Mouse (Mus musculus) intestine, postnatal 0 days (tissue): ENCODE results near the gene Nos1ap. TPM values are rescaled to one million over a fixed set of nuclear protein-coding genes. Genes with fewer than 3 reads are reported as not detected.

Experiments
- ATAC-seq: fragments of 200-750 bp; cut with Nextera tagmentation; 2 replicates; pipeline ENCODE4 v1.8.0; 2017; ENCODE audit warnings: mild to moderate bottlenecking, moderate TSS enrichment, moderate library complexity
- H3K27ac ChIP-seq: fragments of 300-500 bp; sonication (generic); 2 replicates; pipeline ENCODE4 v1.5.1; 2014; ENCODE audit warnings: mild to moderate bottlenecking, low read depth, low read length, moderate library complexity
- H3K27me3 ChIP-seq: fragments of 300-500 bp; sonication (generic); replicated peaks from 2 replicates; pipeline ENCODE4 v1.6.1; 2014; ENCODE audit warnings: low read length, mixed read lengths; ENCODE audit not compliant: control insufficient read depth, insufficient read depth
- H3K36me3 ChIP-seq: fragments of 300-500 bp; sonication (generic); 2 replicates; pipeline ENCODE4 v1.6.1; 2014; ENCODE audit warnings: mild to moderate bottlenecking, moderate library complexity; ENCODE audit not compliant: control insufficient read depth, insufficient read depth
- H3K4me1 ChIP-seq: fragments of 300-500 bp; sonication (generic); replicated peaks from 2 replicates; pipeline ENCODE4 v1.6.1; 2014; ENCODE audit warnings: antibody characterized with exemption, low read length, mixed read lengths; ENCODE audit not compliant: control insufficient read depth, insufficient read depth
- H3K4me2 ChIP-seq: fragments of 300-500 bp; sonication (generic); replicated peaks from 2 replicates; pipeline ENCODE4 v1.6.1; 2014; ENCODE audit warnings: low read depth, mild to moderate bottlenecking, moderate library complexity
- H3K4me3 ChIP-seq: fragments of 300-500 bp; sonication (generic); 2 replicates; pipeline ENCODE4 v1.5.1; 2014; ENCODE audit warnings: low read depth, low read length
- H3K9ac ChIP-seq: fragments of 300-500 bp; sonication (generic); 2 replicates; pipeline ENCODE4 v1.6.1; 2014; ENCODE audit warnings: mild to moderate bottlenecking, low read depth, low read length
- H3K9me3 ChIP-seq: fragments of 300-500 bp; sonication (generic); 2 replicates; pipeline ENCODE4 v1.6.1; 2016; ENCODE audit warnings: mixed run types; ENCODE audit not compliant: control insufficient read depth
- CTCF ChIP-seq: sonication (generic); IDR thresholded peaks from 2 replicates; pipeline ENCODE4 v1.5.1; 2016; ENCODE audit warnings: low read depth, mild to moderate bottlenecking, control low read depth, antibody characterized with exemption, moderate library complexity
- WGBS: fragments of 180-500 bp; shearing (Covaris S2); extraction: QIAGEN DNeasy Blood & Tissue Kit; methylation state at CpG from one replicate; pipeline ENCODE4 v1.1.7; 2014; 5-methylcytosine and 5-hydroxymethylcytosine counted together
- polyA plus RNA-seq: library from polyadenylated mRNA; unstranded; fragments of >200 nt; fragmentation: Nextera tagmentation; extraction: Ambion mirVana; gene quantifications from 2 replicates; pipeline ENCODE4 v1.2.1, GENCODE M21; 2015

Gene Nos1ap
- polyA plus RNA-seq, 1 experiment from 2014 or later = 3.8 TPM

DNA sequence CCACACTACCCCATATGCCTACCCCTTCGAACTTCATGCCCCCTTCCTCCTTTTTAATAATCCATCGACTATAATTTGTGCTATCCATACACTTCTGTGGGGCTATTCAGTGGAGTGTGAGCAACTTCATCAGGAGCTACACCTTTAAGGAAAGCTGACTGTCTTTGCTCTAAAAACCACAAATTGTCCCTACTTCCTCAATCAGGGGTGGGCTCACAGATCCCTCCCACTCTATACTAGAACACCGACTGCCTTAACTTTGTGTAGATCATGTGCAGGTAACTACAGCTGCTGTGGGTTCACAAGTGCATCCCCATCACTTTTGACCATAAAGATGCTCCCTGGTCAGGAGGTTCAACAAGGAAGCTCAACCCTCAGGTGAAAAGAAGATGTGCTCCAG, 249.7 kb downstream of the Nos1ap start:
- TF ChIP-seq CTCF = no peak
- 93% methylated on average over 3 of the region's 3 CpGs for WGBS
- no peak for ATAC-seq

GRCm38 (mm10) chr1:170332775-170333174, 256.9 kb downstream of the Nos1ap start:
- Histone ChIP-seq H3K4me2 (no peak overlapping the region), H3K27me3 (no peaks in the 10 kb centered on the region), H3K9ac (no peak overlapping the region), H3K36me3 (no peaks in the 10 kb centered on the region; the same call in 1 of the 2 replicates), H3K4me3 (no peak overlapping the region), H3K27ac (no peak overlapping the region), H3K9me3 (no peaks in the 10 kb centered on the region), H3K4me1 (no peaks in the 10 kb centered on the region)
- peak; percentile 29 for TF ChIP-seq CTCF
- ATAC-seq = no peak
- 90% methylated on average over 4 of the region's 4 CpGs for WGBS

More for the DNA sequence above, 249.7 kb downstream of the Nos1ap start:
- no peak overlapping the region for H3K9ac ChIP-seq
- H3K4me1 ChIP-seq = no peaks in the 10 kb centered on the region
- no peaks in the 10 kb centered on the region for H3K27me3 ChIP-seq
- H3K4me3 ChIP-seq = no peak overlapping the region
- no peak overlapping the region for H3K27ac ChIP-seq
- H3K36me3 ChIP-seq = no peaks in the 10 kb centered on the region; the same call in 1 of the 2 replicates
- no peak overlapping the region for H3K4me2 ChIP-seq
- no peaks in the 10 kb centered on the region for H3K9me3 ChIP-seq

- Histone ChIP-seq H3K4me2 (no peak overlapping the region), H3K27me3 (no peaks in the 10 kb centered on the region), H3K4me3 (no peak overlapping the region), H3K9me3 (no peaks in the 10 kb centered on the region), H3K4me1 (no peaks in the 10 kb centered on the region), H3K36me3 (no peaks in the 10 kb centered on the region), H3K27ac (no peak overlapping the region), H3K9ac (no peak overlapping the region)
- ATAC-seq = no peak
- WGBS = 52% methylated on average over 6 of the region's 6 CpGs
- TF ChIP-seq CTCF = no peak
Measured at GRCm38 (mm10) chr1:170331926-170332325, 257.7 kb downstream of the Nos1ap start.

DNA sequence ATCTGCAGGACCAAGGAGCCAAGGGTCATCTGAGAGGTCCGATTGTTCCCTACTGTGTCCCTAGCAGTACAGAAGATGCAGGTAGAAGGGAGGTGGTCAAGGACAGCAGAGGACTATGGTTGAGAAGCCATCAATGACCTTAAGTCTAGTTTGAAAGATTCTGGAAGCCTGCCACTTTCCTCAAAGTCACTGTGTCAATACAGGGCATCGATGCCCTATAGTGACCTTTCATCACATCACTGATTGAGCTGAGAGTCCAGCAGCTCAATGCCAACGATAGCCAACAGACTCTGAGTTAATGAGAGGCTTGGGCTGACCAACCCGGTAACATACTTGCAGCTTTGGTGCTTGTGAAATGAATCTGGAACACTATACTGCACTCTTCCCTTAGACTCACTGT, 264.4 kb downstream of the Nos1ap start:
- Histone ChIP-seq H3K4me1 (no peaks in the 10 kb centered on the region), H3K9me3 (no peaks in the 10 kb centered on the region), H3K9ac (no peak overlapping the region), H3K27ac (no peak overlapping the region), H3K4me3 (no peak overlapping the region), H3K36me3 (no peaks in the 10 kb centered on the region), H3K4me2 (no peak overlapping the region), H3K27me3 (no peaks in the 10 kb centered on the region)
- no peak for TF ChIP-seq CTCF
- ATAC-seq = no peak
- 91% methylated on average over 4 of the region's 4 CpGs for WGBS

DNA sequence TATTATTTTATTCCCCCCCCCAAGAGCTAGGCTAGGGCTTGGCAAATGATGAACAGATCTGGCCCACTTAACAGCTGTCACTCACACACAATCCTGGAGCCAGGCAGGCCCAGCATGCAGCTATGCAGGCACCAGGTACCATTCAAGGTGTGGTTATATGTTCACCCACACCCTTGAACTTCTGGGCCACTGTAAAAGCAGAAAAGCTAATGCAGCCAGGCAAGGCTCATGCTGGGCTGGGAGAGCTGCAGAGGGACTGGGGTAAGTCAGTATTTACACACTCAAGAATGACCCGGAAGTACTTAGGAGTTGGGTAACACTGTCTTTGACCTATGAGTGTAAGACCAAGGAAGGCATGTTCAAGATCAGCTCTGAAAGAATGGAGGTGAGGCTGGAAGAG, 265.3 kb downstream of the Nos1ap start:
- TF ChIP-seq CTCF = no peak
- no peaks in the 10 kb centered on the region for H3K9me3 ChIP-seq
- no peaks in the 10 kb centered on the region for H3K4me1 ChIP-seq
- no peak overlapping the region for H3K9ac ChIP-seq
- H3K36me3 ChIP-seq = no peaks in the 10 kb centered on the region
- ATAC-seq = 0 out of 2 replicates have a peak, but pooled peaks have one; percentile 16
- no peak overlapping the region for H3K4me3 ChIP-seq
- H3K4me2 ChIP-seq = no peak overlapping the region
- 71% methylated on average over 1 of the region's 1 CpGs for WGBS
- H3K27me3 ChIP-seq = no peaks in the 10 kb centered on the region
- no peak overlapping the region for H3K27ac ChIP-seq

DNA sequence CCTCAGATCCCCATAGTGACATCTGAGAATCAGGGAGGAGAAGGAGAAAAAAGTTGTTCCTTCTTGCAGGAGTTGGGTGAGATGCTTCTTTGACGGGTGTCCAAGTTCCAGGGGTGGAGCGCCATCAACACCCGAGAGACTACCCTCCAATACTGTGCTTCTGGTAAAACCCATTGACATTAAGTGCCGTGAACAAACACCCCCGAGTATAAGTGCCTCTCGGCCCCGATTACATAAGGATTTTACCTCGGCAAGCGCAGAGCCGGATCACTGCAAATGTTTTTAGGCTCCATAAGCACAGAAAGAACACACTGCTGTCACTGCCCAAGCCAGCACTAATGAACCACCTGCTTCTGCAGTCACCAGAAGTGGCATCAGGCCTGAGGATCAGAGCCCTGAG, 266.7 kb downstream of the Nos1ap start:
- no peak overlapping the region for H3K4me3 ChIP-seq
- no peaks in the 10 kb centered on the region for H3K4me1 ChIP-seq
- H3K9me3 ChIP-seq = no peaks in the 10 kb centered on the region
- WGBS = 85% methylated on average over 10 of the region's 10 CpGs
- no peak for TF ChIP-seq CTCF
- H3K9ac ChIP-seq = no peak overlapping the region
- H3K27ac ChIP-seq = no peak overlapping the region
- no peak for ATAC-seq
- H3K36me3 ChIP-seq = no peaks in the 10 kb centered on the region
- H3K4me2 ChIP-seq = no peak overlapping the region
- H3K27me3 ChIP-seq = no peaks in the 10 kb centered on the region

- ATAC-seq = no peak
- no peaks in the 10 kb centered on the region for H3K27me3 ChIP-seq
- no peak overlapping the region for H3K9ac ChIP-seq
- H3K4me2 ChIP-seq = no peak overlapping the region
- H3K4me1 ChIP-seq = no peaks in the 10 kb centered on the region
- no peak for TF ChIP-seq CTCF
- no peak overlapping the region for H3K4me3 ChIP-seq
- H3K9me3 ChIP-seq = no peaks in the 10 kb centered on the region
- H3K27ac ChIP-seq = no peak overlapping the region
- WGBS = 91% methylated on average over 2 of the region's 2 CpGs
- no peaks in the 10 kb centered on the region for H3K36me3 ChIP-seq
Measured at GRCm38 (mm10) chr1:170322046-170322445, 267.6 kb downstream of the Nos1ap start.
